ENCODE assay signal across 8 mouse cellular contexts in the genomic region with DNA sequence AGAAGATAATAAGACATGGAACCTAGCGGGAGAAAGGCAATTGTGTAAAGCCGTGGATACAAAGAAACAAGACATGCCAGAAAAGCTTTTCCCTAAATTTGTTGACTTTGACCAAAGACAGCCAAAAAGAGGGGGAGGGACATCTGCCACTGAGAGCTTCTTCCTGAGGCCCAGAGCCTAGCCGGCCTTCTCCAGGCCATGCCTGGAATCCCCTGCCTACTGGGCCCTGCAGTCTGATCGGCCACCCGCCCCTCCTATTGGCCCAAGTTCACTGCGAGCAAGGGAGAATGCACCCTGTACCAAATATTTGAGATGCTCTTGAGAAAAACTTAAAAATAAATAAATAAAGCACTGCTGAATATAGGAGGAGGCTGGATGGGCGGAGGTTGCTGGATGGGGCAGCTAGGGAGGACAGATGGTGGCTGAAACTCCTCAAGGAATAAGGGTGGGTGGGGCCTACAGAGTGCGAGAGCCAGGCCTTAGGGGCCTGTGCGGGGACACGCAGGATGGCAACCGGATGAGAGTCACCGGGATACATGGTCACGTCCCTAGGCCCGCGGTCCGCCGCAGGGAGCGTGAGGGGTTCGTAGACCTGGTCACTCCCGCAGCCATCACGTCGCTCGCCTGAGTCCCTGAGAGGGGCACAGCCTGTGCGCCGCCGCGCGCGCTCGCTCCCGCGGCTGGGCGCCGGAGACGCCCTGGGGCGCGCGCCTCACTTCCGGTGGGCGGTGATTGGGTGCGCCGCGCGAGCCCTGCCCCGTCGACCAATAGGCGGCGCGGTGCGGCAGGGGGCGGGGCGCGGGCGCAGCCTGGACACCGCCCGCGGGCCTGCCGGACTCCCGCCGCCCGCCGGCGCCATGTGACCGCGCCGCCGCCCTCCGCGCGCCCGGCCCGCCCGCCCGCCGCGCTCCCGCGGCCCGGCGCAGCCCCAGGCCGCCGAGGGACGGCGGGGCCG. TPM values are rescaled to one million over a fixed set of nuclear protein-coding genes. Genes with fewer than 3 reads are reported as not detected.
DNase-seq lines count a peak whose midpoint lies in the region; ATAC-seq lines count a peak whose summit lies in the region.

A gene (plus strand): TSS at position 905 of the 955 bp plus-strand sequence.

- no peaks in the 10 kb centered on the region; the same call in none of the 2 replicates for H3K4me1 ChIP-seq in embryonic facial prominence, embryonic 11.5 days (ENCODE audit: control insufficient read depth, insufficient read depth, low read length)
- H3K4me1 ChIP-seq in limb, embryonic 13.5 days: peaks cover 37% of the 10 kb centered on the region
- H3K4me1 ChIP-seq in midbrain, embryonic 16.5 days (ENCODE audit: control insufficient read depth, insufficient read depth, low read length): peaks cover 27% of the 10 kb centered on the region

- H3K4me3 ChIP-seq in embryonic facial prominence, embryonic 11.5 days (ENCODE audit: low read depth, low read length): peak within 1 kb of the TSS; percentile 92
- peak within 1 kb of the TSS; percentile 95 for H3K4me3 ChIP-seq in limb, embryonic 13.5 days
- H3K4me3 ChIP-seq in midbrain, embryonic 16.5 days (ENCODE audit: low read depth, low read length): peak within 1 kb of the TSS; percentile 88

- H3K9me3 ChIP-seq in embryonic facial prominence, embryonic 11.5 days (replicated peaks; ENCODE audit: control insufficient read depth, low read length): no peaks in the 10 kb centered on the region
- H3K9me3 ChIP-seq in limb, embryonic 13.5 days: no peaks in the 10 kb centered on the region
- no peaks in the 10 kb centered on the region for H3K9me3 ChIP-seq in midbrain, embryonic 16.5 days (replicated peaks; ENCODE audit: control insufficient read depth, low read length, poor library complexity, severe bottlenecking)

- ATAC-seq in embryonic facial prominence, embryonic 11.5 days (replicated peaks; ENCODE audit: insufficient number of reproducible peaks, low FRiP score, low TSS enrichment, low read depth): peak; percentile 88
- ATAC-seq in limb, embryonic 13.5 days (ENCODE audit: low FRiP score, low read depth): peak; percentile 93
- peak; percentile 83 for ATAC-seq in midbrain, embryonic 16.5 days

- no peaks in the 10 kb centered on the region; the same call in 1 of the 2 replicates for H3K36me3 ChIP-seq in embryonic facial prominence, embryonic 11.5 days (replicated peaks; ENCODE audit: control insufficient read depth, insufficient read depth, low read depth, low read length)
- no peaks in the 10 kb centered on the region for H3K36me3 ChIP-seq in limb, embryonic 13.5 days
- no peaks in the 10 kb centered on the region for H3K36me3 ChIP-seq in midbrain, embryonic 16.5 days (ENCODE audit: control insufficient read depth, insufficient read depth, low read length)

- 3% methylated on average over 46 of the region's 85 CpGs for WGBS in embryonic facial prominence, embryonic 11.5 days
- WGBS in limb, embryonic 13.5 days: 5% methylated on average over 50 of the region's 85 CpGs
- WGBS in midbrain, embryonic 16.5 days: 2% methylated on average over 64 of the region's 85 CpGs

- H3K27ac ChIP-seq in embryonic facial prominence, embryonic 11.5 days (replicated peaks; ENCODE audit: low read depth, low read length): peak within 1 kb of the TSS; percentile 73
- peak within 1 kb of the TSS; percentile 88 for H3K27ac ChIP-seq in limb, embryonic 13.5 days
- H3K27ac ChIP-seq in midbrain, embryonic 16.5 days (ENCODE audit: low read length): peak within 1 kb of the TSS; percentile 92

- DNase-seq in layer of hippocampus, adult 11-12 months (ENCODE audit: low spot score): peak; percentile 94
- DNase-seq in layer of hippocampus, adult 9-10 months (ENCODE audit: low spot score): no peak
- peak; percentile 96 for DNase-seq in embryonic facial prominence, embryonic 11.5 days (ENCODE audit: low spot score)
- DNase-seq in heart, adult 11 months: peak; percentile 100
- DNase-seq in kidney, adult 18-20 months: peak; percentile 96
- peak; percentile 90 to 97 for DNase-seq in spleen, postnatal 10 days (ENCODE audit: low spot score in 2 of 2)

- H3K27me3 ChIP-seq in embryonic facial prominence, embryonic 11.5 days (ENCODE audit: control insufficient read depth, insufficient read depth, low read length): no peaks in the 10 kb centered on the region
- no peaks in the 10 kb centered on the region for H3K27me3 ChIP-seq in limb, embryonic 13.5 days
- H3K27me3 ChIP-seq in midbrain, embryonic 16.5 days (ENCODE audit: control insufficient read depth, insufficient read depth, low read depth, low read length): no peaks in the 10 kb centered on the region

- peak within 1 kb of the TSS; percentile 84 for H3K9ac ChIP-seq in embryonic facial prominence, embryonic 11.5 days (replicated peaks; ENCODE audit: low read length)
- H3K9ac ChIP-seq in limb, embryonic 13.5 days: peak within 1 kb of the TSS; percentile 90
- H3K9ac ChIP-seq in midbrain, embryonic 16.5 days (ENCODE audit: low read depth, low read length): peak within 1 kb of the TSS; percentile 94

- peak within 1 kb of the TSS; percentile 96 for H3K4me2 ChIP-seq in embryonic facial prominence, embryonic 11.5 days (ENCODE audit: low read depth, low read length)
- peak within 1 kb of the TSS; percentile 92 for H3K4me2 ChIP-seq in limb, embryonic 13.5 days (replicated peaks)
- H3K4me2 ChIP-seq in midbrain, embryonic 16.5 days (ENCODE audit: low read length): peak within 1 kb of the TSS; percentile 62

RNA-seq across cellular contexts. Expression of the gene that starts here (rescaled TPM):
- 9.8 and 11.6 TPM in 2 replicates for polyA plus RNA-seq in embryonic facial prominence, embryonic 11.5 days (2014; fragmentation: Nextera tagmentation; extraction: Ambion mirVana)
- 14.2 and 16.7 TPM in 2 replicates for polyA plus RNA-seq in limb, embryonic 13.5 days (2015; fragmentation: Nextera tagmentation; extraction: Ambion mirVana)
- 27.6 and 32.3 TPM in 2 replicates for polyA plus RNA-seq in midbrain, embryonic 16.5 days (2015; fragmentation: Nextera tagmentation; extraction: Ambion mirVana)
